Mouse (Mus musculus) thymus, postnatal 10 days (tissue): ENCODE measurements at regions not wholly inside any gene's neighbourhood (a gene's known extent, or its start where the extent isn't known, plus 50 kb on each side); places are given as distances from the start of the nearest gene placed in this dataset.

Source experiments
- DNase-seq, 2 experiments: peaks; one replicate each; pipeline ENCODE4 v3.0.0; 2021; ENCODE audit warnings: low spot score in 2 of 2

- DNase-seq, result no peak
Measured at GRCm38 (mm10) chr12:109891206-109891605, 291.1 kb upstream of the Rtl1 start.

GRCm38 (mm10) chr12:109892834-109893233 is 292.7 kb upstream of the Rtl1 start:
- no peak for DNase-seq

DNA sequence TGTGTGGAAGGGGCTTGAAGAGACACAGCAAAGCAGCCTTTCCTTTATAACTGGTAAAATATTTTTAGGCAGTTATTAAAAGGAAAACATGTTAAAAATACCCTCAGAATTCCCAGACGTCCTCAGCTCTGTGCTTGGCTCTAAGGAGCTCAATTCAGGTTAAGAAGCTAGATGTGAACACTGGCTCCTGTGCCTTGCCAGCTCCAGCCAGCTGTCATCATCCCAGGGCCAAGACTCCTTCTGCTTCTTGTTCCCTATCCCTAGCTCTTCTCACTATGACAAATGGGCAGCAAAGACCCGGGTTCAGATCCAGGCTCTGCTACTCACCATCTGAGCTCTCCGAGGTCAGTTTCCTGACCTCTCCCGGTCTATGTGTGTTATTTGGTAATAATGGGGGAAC is 293.5 kb upstream of the Rtl1 start:
- no peak for DNase-seq

- DNase-seq, result no peak
Measured at GRCm38 (mm10) chr12:109895389-109895788, 295.3 kb upstream of the Rtl1 start.

GRCm38 (mm10) chr12:109896397-109896796 is 296.3 kb upstream of the Rtl1 start:
- DNase-seq, result no peak

GRCm38 (mm10) chr12:109896906-109897305 is 296.8 kb upstream of the Rtl1 start:
- no peak for DNase-seq

DNA sequence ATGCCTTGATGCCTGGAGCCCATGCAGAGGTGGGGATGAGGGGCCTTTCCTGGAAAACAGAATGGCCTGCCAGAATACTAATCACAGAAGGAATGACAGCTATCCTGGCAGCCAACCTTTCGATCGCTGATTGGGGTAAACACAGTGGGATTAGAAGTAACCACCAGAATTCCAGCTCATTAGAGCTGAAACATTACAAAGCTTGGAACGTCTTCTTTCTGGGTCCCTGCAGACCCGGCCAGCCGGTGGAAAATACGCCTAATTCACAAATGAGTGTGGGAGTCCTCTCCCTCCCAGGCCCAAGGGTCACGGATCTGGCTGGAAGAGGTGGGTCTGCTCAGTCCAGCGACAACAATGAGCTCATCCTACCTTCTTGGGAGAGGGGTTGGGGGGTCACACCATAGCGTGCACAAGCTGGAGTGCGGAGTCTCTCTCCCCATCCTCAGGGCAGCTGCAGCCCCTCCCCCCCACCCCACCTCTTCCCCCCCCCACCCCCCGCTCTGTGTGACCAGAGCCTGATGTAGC is 297.8 kb upstream of the Rtl1 start:
- DNase-seq, result no peak

DNA sequence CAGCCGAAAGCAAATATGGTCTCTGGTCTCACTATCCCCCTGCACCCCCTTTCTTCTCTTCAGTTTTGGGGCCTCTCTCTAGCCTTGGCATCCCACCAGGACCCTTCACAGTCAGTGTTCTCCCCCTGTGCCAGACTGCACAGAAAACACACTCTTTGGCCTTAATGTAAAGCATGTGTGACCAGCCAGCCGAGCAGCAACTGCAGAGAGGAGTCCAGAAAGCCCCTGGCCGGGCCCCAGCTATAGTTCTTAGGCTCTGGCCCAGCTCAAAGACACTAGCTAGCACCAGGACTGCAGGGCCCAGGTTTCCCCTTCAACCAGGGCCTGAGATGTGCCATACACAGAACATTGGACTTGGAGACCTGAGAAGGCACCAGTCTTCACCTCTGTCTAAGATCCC is 299.3 kb upstream of the Rtl1 start:
- no peak for DNase-seq

- no peak for DNase-seq
Measured at GRCm38 (mm10) chr12:109910966-109911495, 310.9 kb upstream of the Rtl1 start.

- no peak for DNase-seq
Measured at GRCm38 (mm10) chr12:109911506-109911905, 311.4 kb upstream of the Rtl1 start.

- DNase-seq, result no peak
Measured at GRCm38 (mm10) chr12:109917761-109918160, 317.6 kb upstream of the Rtl1 start.

GRCm38 (mm10) chr12:109918901-109919300 is 318.8 kb upstream of the Rtl1 start:
- DNase-seq, result no peak

DNA sequence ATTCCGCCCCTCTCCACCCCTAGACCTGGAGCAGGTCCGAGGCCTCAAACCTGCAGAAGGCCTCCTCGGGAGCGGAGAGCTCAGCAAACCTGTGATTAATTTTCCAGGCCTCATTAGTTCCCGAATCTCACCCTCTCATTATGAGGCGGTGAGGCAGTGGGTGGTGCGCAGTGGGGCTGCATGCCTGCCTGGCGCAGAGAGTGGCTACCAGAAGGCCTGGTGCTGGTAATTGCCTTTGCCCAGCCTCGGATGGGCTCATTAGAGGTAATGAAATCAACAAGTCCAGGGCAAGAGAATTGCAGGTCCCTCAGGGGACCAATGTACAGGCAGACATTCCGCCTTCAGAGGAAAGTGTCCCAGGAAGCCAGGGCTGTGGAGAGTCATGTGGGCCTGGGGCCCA is 322.0 kb upstream of the Rtl1 start:
- no peak for DNase-seq

DNA sequence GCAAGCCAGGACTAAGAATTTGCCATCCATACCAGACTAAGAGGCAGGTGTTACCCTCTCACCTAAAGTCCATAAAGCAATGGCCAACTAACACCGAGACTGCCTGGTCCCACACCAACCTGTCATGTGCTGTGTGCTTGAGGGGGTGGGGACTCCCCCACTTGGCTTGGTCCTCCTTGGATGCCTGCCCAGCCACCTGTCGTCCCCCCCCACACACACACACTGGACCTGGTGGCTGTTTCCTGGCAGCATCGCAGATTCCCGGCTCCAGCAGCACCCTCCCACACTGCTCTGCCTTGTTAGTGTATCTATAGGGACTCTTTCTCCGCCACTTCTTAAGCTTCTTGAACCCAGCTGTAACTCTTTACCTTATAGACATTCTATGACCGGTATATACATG is 325.7 kb upstream of the Rtl1 start:
- DNase-seq, result no peak

GRCm38 (mm10) chr12:109926643-109927042 is 326.5 kb upstream of the Rtl1 start:
- DNase-seq, result no peak

DNA sequence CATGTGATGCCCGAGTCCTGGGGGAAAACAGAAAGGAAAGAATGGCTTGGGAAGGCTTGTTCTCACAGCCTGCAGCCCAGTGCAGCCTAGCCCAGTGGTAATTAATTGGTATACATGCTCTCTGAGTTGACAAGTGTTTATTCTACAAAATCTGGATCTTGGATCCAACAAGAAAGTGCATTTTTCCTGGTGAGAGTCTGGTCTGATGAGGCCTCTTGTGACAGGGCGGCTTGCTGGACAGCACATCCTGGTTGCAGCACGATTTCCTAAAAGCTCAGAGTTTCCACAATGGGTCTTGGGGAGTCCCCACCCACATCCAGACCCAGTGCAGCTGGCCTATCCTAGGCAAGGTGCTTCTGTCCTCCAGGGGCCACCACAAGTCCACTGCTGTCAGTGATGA is 332.7 kb upstream of the Dio3 start:
- no peak for DNase-seq

DNA sequence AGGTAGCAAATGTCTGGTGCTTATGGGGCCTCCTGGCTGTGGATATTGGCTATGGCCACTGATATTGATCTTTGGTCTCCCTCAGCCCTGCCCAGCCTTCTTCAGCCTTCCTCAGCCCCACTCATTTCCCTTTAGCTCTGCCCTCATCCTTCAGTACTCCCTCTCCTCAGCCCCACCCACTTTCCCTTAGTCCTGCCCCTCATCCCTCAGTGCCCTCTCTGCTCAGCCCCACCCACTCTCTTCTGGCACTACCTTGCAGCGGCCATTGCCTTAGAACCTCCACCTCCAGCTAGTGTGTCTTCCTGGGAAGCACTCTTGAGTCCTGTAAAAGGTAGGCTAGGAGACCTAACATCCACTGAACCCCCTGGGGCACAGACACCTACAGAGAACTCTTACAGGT is 331.9 kb upstream of the Dio3 start:
- no peak for DNase-seq

GRCm38 (mm10) chr12:109947886-109948433 is 330.9 kb upstream of the Dio3 start:
- no peak for DNase-seq

GRCm38 (mm10) chr12:109948434-109948984 is 330.4 kb upstream of the Dio3 start:
- DNase-seq, result no peak

- no peak for DNase-seq
Measured at GRCm38 (mm10) chr12:109949231-109949965, 329.5 kb upstream of the Dio3 start.

GRCm38 (mm10) chr12:109950632-109951031 is 328.2 kb upstream of the Dio3 start:
- DNase-seq, result no peak

- no peak for DNase-seq
Measured at GRCm38 (mm10) chr12:109951473-109951872, 327.4 kb upstream of the Dio3 start.

- DNase-seq, result no peak
Measured at GRCm38 (mm10) chr12:109951884-109952456, 326.9 kb upstream of the Dio3 start.
